Mouse (Mus musculus) ES-E14 (cell line): Measurements from ENCODE around the gene Zfp335. TPM values are rescaled to one million over a fixed set of nuclear protein-coding genes. Genes with fewer than 3 reads are reported as not detected.
A peak's percentile ranks its signal among the peaks of the same experiment; 100 is the strongest.

Experiments used
- DNase-seq: peaks from one replicate; pipeline ENCODE4 v3.0.0-alpha.2; 2013; ENCODE audit warnings: low read depth, low spot score
- H3K27ac ChIP-seq: 2 replicates; pipeline ENCODE4 v1.5.1; 2012; ENCODE audit warnings: low read depth, mild to moderate bottlenecking, low read length, moderate library complexity, mixed read lengths; ENCODE audit not compliant: poor library complexity, insufficient read depth, severe bottlenecking
- H3K36me3 ChIP-seq: 2 replicates; pipeline ENCODE4 v1.6.1; 2012; ENCODE audit warnings: mild to moderate bottlenecking, low read length, moderate library complexity, mixed read lengths; ENCODE audit not compliant: control insufficient read depth, poor library complexity, insufficient read depth, severe bottlenecking
- H3K4me1 ChIP-seq, 2 experiments: fragments of 150-350 bp in 1 of 2; sonication (generic) in 1 of 2; 2 replicates each; pipeline ENCODE4 v1.6.1; 2012; ENCODE audit warnings: low read length in 2 of 2, mild to moderate bottlenecking in 1 of 2, mixed read lengths in 1 of 2; ENCODE audit not compliant: control insufficient read depth in 2 of 2, insufficient read depth in 2 of 2, poor library complexity in 1 of 2
- H3K4me3 ChIP-seq, 2 experiments: fragments of 150-350 bp in 1 of 2; sonication (generic) in 1 of 2; 2 replicates each; pipeline ENCODE4 v1.5.1; 2012; ENCODE audit warnings: low read length in 2 of 2, low read depth in 1 of 2, mild to moderate bottlenecking in 1 of 2, mixed read lengths in 1 of 2; ENCODE audit not compliant: insufficient read depth in 1 of 2, poor library complexity in 1 of 2, severe bottlenecking in 1 of 2
- H3K9ac ChIP-seq: 2 replicates; pipeline ENCODE4 v1.6.1; 2012; ENCODE audit warnings: low read depth, mild to moderate bottlenecking, low read length, mixed read lengths; ENCODE audit not compliant: poor library complexity, insufficient read depth, severe bottlenecking
- H3K9me3 ChIP-seq: fragments of 150-350 bp; sonication (generic); 2 replicates; pipeline ENCODE4 v1.6.1; 2012; ENCODE audit warnings: low read depth, mild to moderate bottlenecking, low read length; ENCODE audit not compliant: control insufficient read depth, insufficient read depth
- CHD2 ChIP-seq: IDR thresholded peaks from 2 replicates; pipeline ENCODE4 v1.6.1; 2014; ENCODE audit warnings: mild to moderate bottlenecking, low read depth, low read length, inconsistent platforms
- HCFC1 ChIP-seq: IDR thresholded peaks from 2 replicates; pipeline ENCODE4 v1.6.1; 2012; ENCODE audit warnings: low read length, inconsistent platforms, borderline replicate concordance; ENCODE audit not compliant: insufficient read depth
- MAFK ChIP-seq: IDR thresholded peaks from 2 replicates; pipeline ENCODE4 v1.6.1; 2014; ENCODE audit warnings: mild to moderate bottlenecking, low read depth, low read length, inconsistent platforms; ENCODE audit not compliant: insufficient read depth
- ZC3H11A ChIP-seq: IDR thresholded peaks from 2 replicates; pipeline ENCODE4 v1.6.1; 2012; ENCODE audit warnings: low read depth, mild to moderate bottlenecking, inconsistent platforms, low read length, borderline replicate concordance
- ZNF384 ChIP-seq: IDR thresholded peaks from 2 replicates; pipeline ENCODE4 v1.6.1; 2012; ENCODE audit warnings: low read depth, low read length, inconsistent platforms
- in situ Hi-C, 2 experiments: fragments of 600-800 bp; cut with MboI; formaldehyde crosslinking; loops; one replicate each; pipeline ENCODE4 v1.15.1; 2025; ENCODE audit warnings: low sequenced_read_pairs in 2 of 2, inconsistent platforms in 1 of 2; ENCODE audit not compliant: unreplicated experiment in 2 of 2
- total RNA-seq: library from RNA; depleted of rRNA; stranded (reverse); fragments of 300-350 nt; gene quantifications from 2 replicates; pipeline ENCODE4 v1.2.3, GENCODE M21; 2012

Zfp335 gene
- total RNA-seq, 1 experiment, result 18.5 TPM

DNA sequence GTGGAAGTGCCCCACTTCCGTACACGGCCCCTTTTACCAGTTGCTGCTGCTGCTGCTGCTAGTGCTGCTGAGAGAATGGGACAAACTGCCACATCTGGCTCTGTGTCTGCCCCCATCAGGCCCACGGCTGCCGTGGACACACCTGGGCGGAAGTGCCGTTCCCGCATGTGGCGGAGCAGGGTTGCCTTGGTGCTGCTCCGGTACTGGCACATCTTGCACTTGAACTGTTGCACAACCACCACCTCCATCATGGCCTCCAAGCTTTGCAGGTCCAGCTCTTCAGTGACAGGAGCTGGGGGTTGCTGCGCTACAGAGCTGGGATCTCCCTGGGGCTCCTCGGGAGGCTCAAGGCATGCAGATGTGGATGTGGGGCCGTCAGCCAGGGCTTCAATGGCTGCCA is 4.0 kb downstream of the Zfp335 start:
- in situ Hi-C loops, result no loop called here
- TF ChIP-seq ZC3H11A (no peak), CHD2 (no peak), HCFC1 (no peak), ZNF384 (no peak), MAFK (no peak)
- peaks cover 48% of the 10 kb centered on the region for H3K36me3 ChIP-seq

GRCm38 (mm10) chr2:164906071-164906470 is 5.5 kb downstream of the Zfp335 start:
- TF ChIP-seq ZC3H11A (no peak), ZNF384 (no peak), CHD2 (no peak), HCFC1 (no peak)
- in situ Hi-C loops, result no loop called here
- no peak overlapping the region for H3K27ac ChIP-seq
- peaks cover 2 to 7% of the 10 kb centered on the region in 2 experiments; a peak in 1 of 4 replicates for H3K4me1 ChIP-seq
- peak; percentile 24 for DNase-seq
- peaks cover 62% of the 10 kb centered on the region for H3K36me3 ChIP-seq
- H3K4me3 ChIP-seq, result no peak overlapping the region
- H3K9ac ChIP-seq, result no peak overlapping the region
- H3K9me3 ChIP-seq, result no peaks in the 10 kb centered on the region

More for the DNA sequence above, 4.0 kb downstream of the Zfp335 start:
- Histone ChIP-seq H3K9ac (no peak overlapping the region), H3K27ac (no peak overlapping the region), H3K4me1 (peaks cover 2 to 9% of the 10 kb centered on the region in 2 experiments; a peak in 1 of 4 replicates), H3K4me3 (no peak overlapping the region), H3K9me3 (no peaks in the 10 kb centered on the region)
- DNase-seq, result no peak

GRCm38 (mm10) chr2:164903496-164903895 is 8.1 kb downstream of the Zfp335 start:
- H3K4me1 ChIP-seq, result peaks cover 0 to 3% of the 10 kb centered on the region in 2 experiments; a peak in 1 of 4 replicates
- peaks cover 75% of the 10 kb centered on the region for H3K36me3 ChIP-seq
- TF ChIP-seq MAFK (no peak), ZNF384 (no peak), ZC3H11A (no peak), HCFC1 (no peak), CHD2 (no peak)
- no peak overlapping the region for H3K9ac ChIP-seq
- DNase-seq, result no peak
- H3K27ac ChIP-seq, result no peak overlapping the region
- no peak overlapping the region for H3K4me3 ChIP-seq
- H3K9me3 ChIP-seq, result no peaks in the 10 kb centered on the region
- in situ Hi-C loops, result no loop called here

GRCm38 (mm10) chr2:164901380-164901779 is 10.2 kb downstream of the Zfp335 start:
- H3K36me3 ChIP-seq, result peaks cover 70% of the 10 kb centered on the region
- TF ChIP-seq MAFK, result no peak
- TF ChIP-seq ZNF384, result no peak
- no peak for TF ChIP-seq HCFC1
- H3K4me3 ChIP-seq, result no peak overlapping the region
- no peaks in the 10 kb centered on the region for H3K4me1 ChIP-seq
- DNase-seq, result no peak
- no peaks in the 10 kb centered on the region for H3K9me3 ChIP-seq
- no peak overlapping the region for H3K27ac ChIP-seq
- in situ Hi-C loops, result no loop called here
- no peak overlapping the region for H3K9ac ChIP-seq
